Mouse (Mus musculus) forebrain, embryonic 16.5 days (tissue): Measurements from ENCODE around the gene Gm4871. TPM values are rescaled to one million over a fixed set of nuclear protein-coding genes. Genes with fewer than 3 reads are reported as not detected.

Experiments
- ATAC-seq: fragments of 200-750 bp; cut with Nextera tagmentation; 2 replicates; pipeline ENCODE4 v1.8.0; 2017; ENCODE audit warnings: mild to moderate bottlenecking, moderate library complexity
- H3K27ac ChIP-seq: fragments of 300-500 bp; sonication (generic); 2 replicates; pipeline ENCODE4 v1.5.1; 2014; ENCODE audit warnings: low read length, control low read depth
- H3K27me3 ChIP-seq: fragments of 300-500 bp; sonication (generic); replicated peaks from 2 replicates; pipeline ENCODE4 v1.6.1; 2014; ENCODE audit warnings: low read length; ENCODE audit not compliant: control insufficient read depth, insufficient read depth
- H3K36me3 ChIP-seq: fragments of 300-500 bp; sonication (generic); 2 replicates; pipeline ENCODE4 v1.6.1; 2014; ENCODE audit not compliant: control insufficient read depth, insufficient read depth
- H3K4me1 ChIP-seq: fragments of 300-500 bp; sonication (generic); replicated peaks from 2 replicates; pipeline ENCODE4 v1.6.1; 2014; ENCODE audit warnings: low read length; ENCODE audit not compliant: control insufficient read depth, insufficient read depth
- H3K4me2 ChIP-seq: fragments of 300-500 bp; sonication (generic); 2 replicates; pipeline ENCODE4 v1.6.1; 2014; ENCODE audit warnings: mild to moderate bottlenecking, low read length, control low read depth
- H3K4me3 ChIP-seq: fragments of 300-500 bp; sonication (generic); replicated peaks from 2 replicates; pipeline ENCODE4 v1.5.1; 2014; ENCODE audit warnings: mild to moderate bottlenecking, low read length, control low read depth
- H3K9ac ChIP-seq: fragments of 300-500 bp; sonication (generic); replicated peaks from 2 replicates; pipeline ENCODE4 v1.6.1; 2014; ENCODE audit warnings: low read depth, low read length, control low read depth
- H3K9me3 ChIP-seq: fragments of 300-500 bp; sonication (generic); 2 replicates; pipeline ENCODE4 v1.6.1; 2016; ENCODE audit warnings: low read length; ENCODE audit not compliant: control insufficient read depth
- WGBS: fragments of 180-500 bp; shearing (Covaris S2); extraction: QIAGEN DNeasy Blood & Tissue Kit; methylation state at CpG from one replicate; pipeline ENCODE4 v1.1.7; 2014; 5-methylcytosine and 5-hydroxymethylcytosine counted together
- polyA plus RNA-seq: library from polyadenylated mRNA; unstranded; fragments of >200 nt; fragmentation: Nextera tagmentation; extraction: Ambion mirVana; gene quantifications from 2 replicates; pipeline ENCODE4 v1.2.1, GENCODE M21; 2015

Gene Gm4871
- polyA plus RNA-seq, 1 experiment from 2014 or later: not detected

- no peaks in the 10 kb centered on the region for H3K4me1 ChIP-seq
- 92% methylated on average over 5 of the region's 5 CpGs for WGBS
- no peaks in the 10 kb centered on the region for H3K27me3 ChIP-seq
- no peak overlapping the region for H3K27ac ChIP-seq
- peaks cover 4% of the 10 kb centered on the region; the same call in 1 of the 2 replicates for H3K9me3 ChIP-seq
- no peak overlapping the region for H3K9ac ChIP-seq
- no peaks in the 10 kb centered on the region for H3K36me3 ChIP-seq
- H3K4me3 ChIP-seq: no peak overlapping the region
- no peak overlapping the region for H3K4me2 ChIP-seq
- no peak for ATAC-seq
Observed at GRCm38 (mm10) chr5:144984839-144985238, 47.7 kb downstream of the Gm4871 start.

- no peaks in the 10 kb centered on the region for H3K36me3 ChIP-seq
- WGBS: 95% methylated on average over 3 of the region's 3 CpGs
- no peaks in the 10 kb centered on the region for H3K27me3 ChIP-seq
- H3K9me3 ChIP-seq: peaks cover 4% of the 10 kb centered on the region; the same call in 1 of the 2 replicates
- H3K4me1 ChIP-seq: no peaks in the 10 kb centered on the region
- H3K4me3 ChIP-seq: no peak overlapping the region
- H3K9ac ChIP-seq: no peak overlapping the region
- no peak overlapping the region for H3K4me2 ChIP-seq
- no peak for ATAC-seq
- H3K27ac ChIP-seq: no peak overlapping the region
Observed at GRCm38 (mm10) chr5:144983227-144983626, 49.3 kb downstream of the Gm4871 start.

Other genes with a start within 250 kb of the Gm4871 start
- 25.4 and 28.2 TPM in 2 replicates for gene Smurf1, start 66.9 kb downstream of the Gm4871 start, polyA plus RNA-seq
- gene 1700018F24Rik, start 10.2 kb upstream of the Gm4871 start, polyA plus RNA-seq: not detected in 2 replicates
- 247 and 259 TPM in 2 replicates for gene Arpc1a, start 51.1 kb upstream of the Gm4871 start, polyA plus RNA-seq
- gene Kpna7, start 51.3 kb upstream of the Gm4871 start, polyA plus RNA-seq: not detected in 2 replicates
- 62.2 and 63.7 TPM in 2 replicates for gene Arpc1b, start 81.5 kb upstream of the Gm4871 start, polyA plus RNA-seq
- 93.1 and 96.3 TPM in 2 replicates for gene Pdap1, start 107.5 kb upstream of the Gm4871 start, polyA plus RNA-seq
- 190 and 196 TPM in 2 replicates for gene Bud31, start 107.6 kb upstream of the Gm4871 start, polyA plus RNA-seq
- 24.7 and 25.8 TPM in 2 replicates for gene Ptcd1, start 134.4 kb upstream of the Gm4871 start, polyA plus RNA-seq
- 59.0 TPM in 2 replicates for gene Cpsf4, start 134.5 kb upstream of the Gm4871 start, polyA plus RNA-seq
- gene Atp5j2, start 159.3 kb upstream of the Gm4871 start, polyA plus RNA-seq: 514 and 561 TPM in 2 replicates
- gene Zkscan14, start 169.1 kb upstream of the Gm4871 start, polyA plus RNA-seq: 15.5 and 17.5 TPM in 2 replicates
- gene Zkscan5, start 171.8 kb upstream of the Gm4871 start, polyA plus RNA-seq: 17.4 and 20.2 TPM in 2 replicates
- gene Zfp655, start 199.0 kb upstream of the Gm4871 start, polyA plus RNA-seq: 39.6 and 45.9 TPM in 2 replicates
- gene Zscan25, start 247.7 kb upstream of the Gm4871 start, polyA plus RNA-seq: 0.66 and 1.0 TPM in 2 replicates